Comparison of ENCODE assay signal across 9 mouse cellular contexts in genomic region chr13:49172971-49173596, GRCm38 (mm10). TPM values are rescaled to one million over a fixed set of nuclear protein-coding genes. Genes with fewer than 3 reads are reported as not detected.
DNase-seq lines count a peak whose midpoint lies in the region; ATAC-seq and TF ChIP-seq lines count a peak whose summit lies in the region.
"Had no signal": no experiment of that assay in that cellular context is flagged by ENCODE, and none has a peak within 500 bp of the region (broad histone marks: within the 10 kb centered on the region; RNA-seq: fewer than 3 reads in every experiment).

No protein-coding gene starts in this region.

- intact Hi-C loops in heart, postnatal 14 days (cut with DNase I), result loop anchor here (2.0 to 5.0 kb wide), 4 partner anchors 32 to 516 kb away; no protein-coding TSS in a partner anchor

- H3K9ac ChIP-seq in forebrain, embryonic 13.5 days, result no peak overlapping the region
- no peak overlapping the region for H3K9ac ChIP-seq in liver, postnatal 0 days (replicated peaks)
- H3K9ac ChIP-seq in neural tube, embryonic 14.5 days (replicated peaks; ENCODE audit: low read depth, low read length), result no peak overlapping the region

- H3K4me2 ChIP-seq in forebrain, embryonic 13.5 days, result no peak overlapping the region
- H3K4me2 ChIP-seq in liver, postnatal 0 days (ENCODE audit: low read depth, low read length), result no peak overlapping the region
- H3K4me2 ChIP-seq in neural tube, embryonic 14.5 days (ENCODE audit: low read depth, low read length), result no peak overlapping the region

- TF ChIP-seq CTCF in liver, postnatal 0 days (IDR thresholded peaks at IDR 0.05; ENCODE audit: low read depth), result peak; percentile 94
- peak; percentile 96 for TF ChIP-seq CTCF in testis, adult 2 months (IDR thresholded peaks at IDR 0.05; ENCODE audit: control insufficient read depth, insufficient read depth, insufficient replicate concordance, low read depth, low read length)

- no peaks in the 10 kb centered on the region for H3K36me3 ChIP-seq in forebrain, embryonic 13.5 days (ENCODE audit: poor library complexity, severe bottlenecking)
- H3K36me3 ChIP-seq in liver, postnatal 0 days (replicated peaks; ENCODE audit: insufficient read depth, low read length), result no peaks in the 10 kb centered on the region
- no peaks in the 10 kb centered on the region for H3K36me3 ChIP-seq in neural tube, embryonic 14.5 days (ENCODE audit: control insufficient read depth, insufficient read depth, low read length)
- H3K36me3 ChIP-seq in testis, adult 2 months (ENCODE audit: control insufficient read depth, insufficient read depth, low read length), result no peaks in the 10 kb centered on the region

- WGBS in forebrain, embryonic 13.5 days, result 7% methylated on average over 12 of the region's 12 CpGs
- WGBS in liver, postnatal 0 days (ENCODE audit: insufficient replicate concordance), result 4% methylated on average over 12 of the region's 12 CpGs
- WGBS in neural tube, embryonic 14.5 days, result 5% methylated on average over 12 of the region's 12 CpGs

- no peak overlapping the region for H3K4me3 ChIP-seq in forebrain, embryonic 13.5 days
- no peak overlapping the region for H3K4me3 ChIP-seq in liver, postnatal 0 days (ENCODE audit: low read depth, low read length)
- no peak overlapping the region for H3K4me3 ChIP-seq in neural tube, embryonic 14.5 days (ENCODE audit: low read depth, low read length)
- no peak overlapping the region for H3K4me3 ChIP-seq in testis, adult 2 months (ENCODE audit: control insufficient read depth, low read depth, low read length)

- ATAC-seq in cerebellum, adult (ENCODE audit: insufficient number of reproducible peaks, low FRiP score, low TSS enrichment), result peak; percentile 32; the same call in 1 of the 2 replicates
- ATAC-seq in forebrain, embryonic 13.5 days, result peak; percentile 75
- peak; percentile 73 for ATAC-seq in liver, postnatal 0 days
- peak; percentile 85; the same call in 1 of the 2 replicates for ATAC-seq in neural tube, embryonic 14.5 days (ENCODE audit: low read depth)

- no peak overlapping the region for H3K27ac ChIP-seq in forebrain, embryonic 13.5 days
- no peak overlapping the region for H3K27ac ChIP-seq in liver, postnatal 0 days (ENCODE audit: low read depth)
- no peak overlapping the region for H3K27ac ChIP-seq in neural tube, embryonic 14.5 days (ENCODE audit: low read depth, low read length)
- H3K27ac ChIP-seq in testis, adult 2 months (ENCODE audit: control insufficient read depth, insufficient read depth, low read depth, low read length), result no peak overlapping the region
- H3K27ac ChIP-seq: macrophage had no signal

- H3K4me1 ChIP-seq in forebrain, embryonic 13.5 days, result peaks cover 13% of the 10 kb centered on the region
- peaks cover 2% of the 10 kb centered on the region; the same call in 1 of the 2 replicates for H3K4me1 ChIP-seq in liver, postnatal 0 days (ENCODE audit: insufficient read depth)
- H3K4me1 ChIP-seq in neural tube, embryonic 14.5 days (ENCODE audit: control insufficient read depth, insufficient read depth, low read length), result no peaks in the 10 kb centered on the region
- peaks cover 25% of the 10 kb centered on the region for H3K4me1 ChIP-seq in testis, adult 2 months (ENCODE audit: control insufficient read depth, insufficient read depth, low read length)

- no peak for TF ChIP-seq EP300 in liver, postnatal 0 days (IDR thresholded peaks at IDR 0.05; ENCODE audit: low read depth)

- no peak for TF ChIP-seq POLR2A in testis, adult 2 months (IDR thresholded peaks at IDR 0.05; ENCODE audit: control insufficient read depth, low read depth, low read length)

- peak; percentile 86 for DNase-seq in ES-CJ7 (ENCODE audit: low read depth, low spot score)
- peak; percentile 92 to 98 for DNase-seq in heart, postnatal 14 days
- peak; percentile 96 to 97 for DNase-seq in kidney, postnatal 4 days
- peak; percentile 89 for DNase-seq in liver, postnatal 0 days

- H3K9me3 ChIP-seq in forebrain, embryonic 13.5 days (replicated peaks), result no peaks in the 10 kb centered on the region
- H3K9me3 ChIP-seq in liver, postnatal 0 days (ENCODE audit: low read length), result no peaks in the 10 kb centered on the region
- no peaks in the 10 kb centered on the region for H3K9me3 ChIP-seq in neural tube, embryonic 14.5 days (ENCODE audit: control insufficient read depth, low read length)

- H3K27me3 ChIP-seq in forebrain, embryonic 13.5 days, result no peaks in the 10 kb centered on the region
- no peaks in the 10 kb centered on the region for H3K27me3 ChIP-seq in liver, postnatal 0 days (ENCODE audit: insufficient read depth, low read length)
- no peaks in the 10 kb centered on the region for H3K27me3 ChIP-seq in neural tube, embryonic 14.5 days (ENCODE audit: control insufficient read depth, insufficient read depth, low read length)
- no peaks in the 10 kb centered on the region for H3K27me3 ChIP-seq in testis, adult 2 months (ENCODE audit: control insufficient read depth, insufficient read depth, low read length)

RNA-seq across cellular contexts. Expression of gene Ninj1, which starts 14.2 kb away (rescaled TPM):
- 15.5 and 16.7 TPM in 2 replicates for polyA plus RNA-seq in forebrain, embryonic 13.5 days (2015; fragmentation: Nextera tagmentation; extraction: Ambion mirVana)
- 100 to 1,000 TPM in 1 of 2 experiments, 10 to 100 TPM in 1; 99.0 to 112 TPM for total RNA-seq in heart, postnatal 14 days (2021)
- polyA plus RNA-seq in liver, postnatal 0 days (2015; fragmentation: Nextera tagmentation; extraction: Ambion mirVana), result 106 and 118 TPM in 2 replicates
- polyA plus RNA-seq in neural tube, embryonic 14.5 days (2014; fragmentation: Nextera tagmentation; extraction: Ambion mirVana), result 29.0 and 34.8 TPM in 2 replicates
- polyA plus RNA-seq in testis, adult 2 months (2012; rRNA removed), result 30.9 and 41.5 TPM in 2 replicates

RNA-seq across cellular contexts. Expression of gene Wnk2, which starts 25.3 kb away (rescaled TPM):
- 15.0 and 17.0 TPM in 2 replicates for polyA plus RNA-seq in forebrain, embryonic 13.5 days (2015; fragmentation: Nextera tagmentation; extraction: Ambion mirVana)
- total RNA-seq in heart, postnatal 14 days (2021), result 10 to 100 TPM; 40.3 to 60.0 TPM
- 0.13 and 0.15 TPM in 2 replicates for polyA plus RNA-seq in liver, postnatal 0 days (2015; fragmentation: Nextera tagmentation; extraction: Ambion mirVana)
- 26.5 and 33.1 TPM in 2 replicates for polyA plus RNA-seq in neural tube, embryonic 14.5 days (2014; fragmentation: Nextera tagmentation; extraction: Ambion mirVana)
- 1.0 and 1.6 TPM in 2 replicates for polyA plus RNA-seq in testis, adult 2 months (2012; rRNA removed)
- polyA plus RNA-seq: macrophage had no signal

RNA-seq across cellular contexts. Expression of gene Card19, which starts 42.8 kb away (rescaled TPM):
- polyA plus RNA-seq in forebrain, embryonic 13.5 days (2015; fragmentation: Nextera tagmentation; extraction: Ambion mirVana), result 12.0 and 16.1 TPM in 2 replicates
- total RNA-seq in heart, postnatal 14 days (2021), result 100 to 1,000 TPM; 131 to 138 TPM
- polyA plus RNA-seq in liver, postnatal 0 days (2015; fragmentation: Nextera tagmentation; extraction: Ambion mirVana), result 31.8 and 32.3 TPM in 2 replicates
- polyA plus RNA-seq in neural tube, embryonic 14.5 days (2014; fragmentation: Nextera tagmentation; extraction: Ambion mirVana), result 35.7 and 37.3 TPM in 2 replicates
- 22.0 and 28.9 TPM in 2 replicates for polyA plus RNA-seq in testis, adult 2 months (2012; rRNA removed)

Comparison
In these comparisons a context has a peak if more than half of its experiments do, and no peak if none do; other contexts are left out.
1. ATAC-seq: peak in every context shown above with its lines; median percentile 85 in neural tube, embryonic 14.5 days; 75 in forebrain, embryonic 13.5 days; 73 in liver, postnatal 0 days; 32 in cerebellum, adult.